Mouse (Mus musculus) granulocyte monocyte progenitor cell, adult 5-6 weeks (primary cell): ENCODE measurements around the gene Ntmt1. TPM values are rescaled to one million over a fixed set of nuclear protein-coding genes. Genes with fewer than 3 reads are reported as not detected.
A peak's percentile ranks its signal among the peaks of the same experiment; 100 is the strongest.

Experiments
- ATAC-seq: replicated peaks from 2 replicates; pipeline ENCODE4 v1.8.0; 2016; ENCODE audit warnings: mild to moderate bottlenecking, moderate TSS enrichment, inconsistent platforms; ENCODE audit not compliant: poor library complexity, severe bottlenecking
- total RNA-seq, 2 experiments: library from RNA; stranded (forward) in 1 of 2; stranded (reverse) in 1 of 2; fragments of 200-712, 200-1000 nt in 1 of 2; fragments of >200 nt in 1 of 2; fragmentation: Nextera tagmentation in 1 of 2; gene quantifications; 2 replicates each; pipeline ENCODE4 v1.2.3; 2014 to 2017

Gene Ntmt1
- total RNA-seq, 2 experiments from 2014 or later: 18.6 to 20.2 TPM

DNA sequence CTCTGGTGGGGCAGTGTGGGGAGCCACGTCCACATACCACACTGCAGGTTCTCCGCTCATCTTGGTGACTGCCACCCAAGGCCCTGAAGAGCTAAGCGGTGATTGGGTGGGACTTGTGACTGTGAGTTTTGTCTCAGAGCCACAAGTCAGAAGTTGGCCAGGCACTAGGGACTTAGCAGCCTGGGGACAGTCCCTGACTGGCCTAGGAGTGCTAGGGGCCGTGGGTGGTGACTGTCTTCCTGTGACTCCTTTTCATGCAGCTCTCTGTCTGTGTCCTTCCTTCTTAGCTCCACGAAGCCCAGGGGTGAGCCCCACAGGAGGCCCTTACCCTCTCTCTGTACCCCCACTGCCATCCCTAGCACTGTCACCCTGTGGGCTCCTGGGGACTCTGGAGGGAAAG is 12.2 kb downstream of the Ntmt1 start:
- no peak for ATAC-seq

DNA sequence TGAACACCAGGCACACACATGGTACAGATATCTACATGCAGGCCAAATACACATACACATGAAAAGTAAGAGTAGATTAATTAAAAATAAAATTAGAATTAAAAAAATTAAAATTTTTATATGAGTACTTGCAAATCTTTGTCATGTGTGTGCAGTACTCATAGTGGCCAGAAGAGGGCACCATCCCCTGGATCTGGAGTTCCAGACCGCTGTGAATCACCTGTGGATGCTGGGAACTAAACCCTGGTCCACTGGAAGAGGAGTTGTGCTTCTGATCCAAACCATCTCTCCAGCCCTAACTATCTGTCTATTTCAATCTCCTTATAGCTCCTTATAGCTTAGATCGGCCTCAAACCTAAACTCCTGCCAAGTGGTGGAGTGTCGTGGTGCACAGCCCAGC is 13.4 kb downstream of the Ntmt1 start:
- no peak for ATAC-seq

DNA sequence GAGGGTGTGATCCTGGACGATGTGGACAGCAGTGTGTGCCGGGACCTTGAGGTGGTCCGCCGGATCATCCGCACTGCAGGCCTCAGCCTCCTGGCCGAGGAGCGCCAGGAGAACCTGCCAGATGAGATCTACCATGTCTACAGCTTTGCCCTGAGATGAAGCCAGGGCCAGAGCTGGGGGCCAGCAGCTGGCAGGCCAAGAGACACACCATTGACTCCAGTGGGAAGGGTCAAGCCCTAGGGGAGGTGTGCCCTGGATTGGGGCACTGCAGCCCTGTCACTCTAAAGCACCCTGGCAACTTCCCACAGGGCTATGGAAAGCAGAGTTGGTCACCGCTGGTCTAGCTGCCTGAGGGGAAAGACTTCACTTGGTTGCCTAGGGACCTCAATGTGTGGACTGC is 14.8 kb downstream of the Ntmt1 start:
- no peak for ATAC-seq

DNA sequence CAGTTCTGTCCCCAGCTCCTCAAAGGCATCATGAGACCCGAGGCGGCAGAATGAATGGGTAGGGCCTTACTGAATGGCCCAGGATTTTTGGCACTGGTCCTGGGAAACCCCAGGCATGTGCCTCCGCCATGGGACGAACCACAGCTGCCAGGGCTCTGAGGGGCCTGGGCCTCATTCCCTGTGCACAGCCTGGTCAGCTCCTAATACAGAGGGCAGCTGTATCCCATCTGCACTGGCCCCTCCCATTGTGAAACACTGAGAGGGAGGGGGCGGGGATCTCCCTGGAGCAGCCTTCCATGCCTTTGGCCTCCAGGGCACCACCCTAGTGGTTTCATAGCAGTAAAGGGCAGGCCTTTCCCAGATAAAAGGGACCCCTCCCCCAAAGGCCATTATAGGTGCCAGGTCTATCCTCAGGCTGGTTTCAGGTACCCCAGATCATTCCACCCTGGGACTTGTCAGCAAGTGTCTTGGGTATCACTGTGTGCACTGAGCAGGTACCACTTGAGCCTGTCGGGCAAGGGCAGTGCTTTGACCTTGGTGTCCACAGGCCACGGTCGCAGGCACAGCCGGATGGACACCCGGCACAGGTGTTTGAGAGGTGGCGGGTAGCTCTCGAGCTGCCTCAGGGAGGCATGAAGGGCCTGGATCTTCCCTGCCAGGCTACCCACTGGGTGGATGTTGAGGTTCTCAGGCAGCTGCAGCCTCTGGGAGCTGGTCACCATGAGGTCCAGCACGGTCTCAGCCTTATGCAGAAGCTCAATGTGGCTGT is 15.9 kb downstream of the Ntmt1 start:
- ATAC-seq: no peak

DNA sequence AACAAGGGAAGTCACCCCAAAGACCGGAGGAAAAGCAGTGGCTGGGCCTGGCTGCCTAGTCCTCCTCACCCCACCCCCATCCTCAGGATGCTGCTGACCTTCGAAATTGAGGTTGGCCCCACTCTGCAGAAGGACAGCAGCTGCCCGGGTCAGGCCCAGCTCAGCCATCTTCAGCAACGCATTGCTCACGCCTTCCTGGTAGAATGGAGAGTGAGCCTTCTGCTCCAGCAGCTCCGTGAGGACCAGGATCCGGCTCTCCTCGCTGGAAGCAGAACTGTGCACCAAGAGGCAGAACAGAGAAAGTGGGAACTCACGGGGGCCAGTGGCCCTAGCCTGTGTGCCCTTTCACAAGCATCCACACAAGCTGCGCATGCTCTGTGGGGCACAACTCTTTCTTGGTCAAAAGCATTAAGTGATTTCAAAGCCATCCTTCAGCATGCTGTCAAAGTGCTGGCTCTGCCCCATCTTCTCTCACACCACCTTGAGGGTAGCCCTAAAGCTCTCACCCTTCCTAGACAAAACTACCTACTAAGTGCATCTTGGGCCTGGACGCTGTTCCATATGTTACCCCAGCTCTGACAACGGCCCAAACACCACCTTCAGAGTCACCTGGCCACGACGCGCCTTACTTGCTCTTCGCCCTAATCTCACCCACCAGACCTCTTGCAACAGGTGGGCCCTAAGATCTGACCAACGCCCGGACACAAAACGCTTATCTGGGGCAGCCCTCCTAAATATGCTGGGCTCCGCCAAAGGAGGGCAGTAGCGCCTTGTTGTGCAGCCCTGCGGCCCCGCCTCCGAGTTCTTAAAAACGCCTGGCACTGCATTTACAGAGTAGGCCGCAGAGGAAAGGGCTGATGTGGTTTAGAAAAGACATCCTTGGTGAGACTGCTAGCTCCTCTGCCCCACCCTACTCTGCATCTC is 19.5 kb downstream of the Ntmt1 start:
- peak; percentile 38 for ATAC-seq

DNA sequence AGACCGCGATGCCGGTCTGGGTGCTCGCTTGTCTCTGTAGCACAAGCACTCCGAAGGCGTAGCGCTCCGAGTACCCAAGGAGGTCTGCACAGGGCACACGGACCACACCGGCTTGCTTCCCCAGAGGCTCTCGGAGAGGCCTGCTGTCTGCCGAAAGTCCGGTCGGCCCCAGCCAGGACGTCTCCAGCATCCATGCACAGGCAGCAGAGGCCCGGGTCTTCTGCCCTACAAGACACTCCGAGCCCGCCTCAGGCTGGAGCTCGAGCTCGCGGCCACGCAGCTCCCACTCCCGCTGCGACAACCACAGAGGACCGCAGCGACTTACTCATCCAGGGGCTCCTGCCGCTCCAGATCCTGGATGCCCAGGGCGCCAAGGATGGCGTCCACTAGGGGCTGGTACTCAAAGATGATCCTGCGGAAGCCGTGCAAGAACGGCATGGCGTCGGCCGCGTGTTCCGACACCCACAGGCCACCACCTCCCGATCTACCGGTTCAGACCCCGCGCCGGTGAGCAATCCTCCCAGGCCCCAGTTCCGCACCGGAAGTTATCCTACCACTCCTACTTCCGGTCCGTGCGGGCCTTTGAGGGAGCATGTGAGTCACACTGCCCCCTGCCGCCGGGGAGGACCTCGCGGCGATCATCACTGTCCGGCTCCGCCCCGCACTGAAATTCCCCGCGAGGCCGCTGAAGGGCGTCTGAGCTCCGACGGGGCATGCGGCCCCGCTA is 20.3 kb downstream of the Ntmt1 start:
- ATAC-seq: peak; percentile 89

DNA sequence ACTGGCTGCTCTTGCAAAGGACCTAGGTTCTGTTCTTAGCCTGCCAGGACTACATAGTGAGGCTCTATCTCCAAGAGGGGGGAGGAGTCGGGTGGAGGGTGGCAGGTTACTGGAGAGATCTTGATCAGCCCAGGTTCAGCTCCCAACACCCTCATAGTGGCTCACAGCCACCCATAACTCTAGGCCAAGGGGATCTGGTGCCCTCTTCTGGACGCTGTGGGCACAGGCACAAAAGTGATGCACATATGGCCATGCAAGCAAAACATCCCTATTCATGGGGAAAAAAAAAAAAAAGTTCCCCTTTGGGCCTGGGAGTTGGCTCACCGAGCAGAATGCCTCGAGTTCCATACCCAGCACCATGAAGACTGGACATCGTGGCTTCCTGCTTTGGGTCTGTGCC is 21.7 kb downstream of the Ntmt1 start:
- peak; percentile 23; the same call in 1 of the 2 replicates for ATAC-seq

DNA sequence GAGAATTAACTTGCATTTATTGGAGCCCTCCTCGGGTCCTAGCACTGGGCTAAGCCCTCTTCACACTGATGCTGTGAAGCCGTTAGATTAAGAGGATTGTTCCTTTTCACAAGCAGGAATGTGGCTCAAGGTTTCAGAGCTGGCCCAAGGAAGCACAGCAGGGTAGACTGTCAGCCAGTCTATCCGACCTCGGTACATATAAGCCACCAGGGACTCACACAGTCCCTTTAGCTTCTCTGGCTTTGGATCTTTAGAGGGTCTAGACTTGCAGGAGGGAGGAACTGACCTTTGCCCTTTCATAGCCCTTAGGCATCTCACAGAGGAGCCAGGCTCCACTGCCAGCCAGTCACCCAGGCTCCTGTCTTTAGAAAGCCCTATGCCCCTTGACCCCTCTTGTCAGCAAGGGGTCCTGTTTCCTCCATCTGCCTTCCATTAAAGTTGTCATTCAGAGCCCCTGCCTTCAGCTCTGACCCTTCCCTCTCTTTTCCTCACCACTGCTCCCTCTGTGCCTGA is 22.7 kb downstream of the Ntmt1 start, which contains the start of gene Asb6:
Gene Asb6 (minus strand): TSS at position 51 of the 513 bp plus-strand sequence.
- ATAC-seq: no peak

DNA sequence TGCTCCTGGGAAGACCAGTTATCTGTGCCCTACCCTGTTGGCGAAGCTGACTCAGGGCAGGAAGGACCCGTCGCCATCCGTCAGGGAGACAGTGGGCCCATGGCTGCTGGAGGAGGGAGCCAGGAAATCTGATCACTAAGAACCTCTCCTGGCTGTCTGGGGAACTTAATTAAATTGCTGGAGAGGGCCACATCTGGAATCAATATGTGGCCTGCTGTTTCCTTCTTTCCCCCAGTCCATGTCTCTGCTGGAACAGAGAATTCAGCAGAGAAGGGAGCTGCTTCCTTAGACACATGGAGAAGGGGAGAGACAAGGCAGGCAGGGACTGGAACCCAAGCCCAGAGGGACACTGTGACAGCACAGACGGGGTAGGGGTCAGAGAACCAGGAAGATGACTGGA is 26.0 kb downstream of the Ntmt1 start:
- no peak for ATAC-seq

DNA sequence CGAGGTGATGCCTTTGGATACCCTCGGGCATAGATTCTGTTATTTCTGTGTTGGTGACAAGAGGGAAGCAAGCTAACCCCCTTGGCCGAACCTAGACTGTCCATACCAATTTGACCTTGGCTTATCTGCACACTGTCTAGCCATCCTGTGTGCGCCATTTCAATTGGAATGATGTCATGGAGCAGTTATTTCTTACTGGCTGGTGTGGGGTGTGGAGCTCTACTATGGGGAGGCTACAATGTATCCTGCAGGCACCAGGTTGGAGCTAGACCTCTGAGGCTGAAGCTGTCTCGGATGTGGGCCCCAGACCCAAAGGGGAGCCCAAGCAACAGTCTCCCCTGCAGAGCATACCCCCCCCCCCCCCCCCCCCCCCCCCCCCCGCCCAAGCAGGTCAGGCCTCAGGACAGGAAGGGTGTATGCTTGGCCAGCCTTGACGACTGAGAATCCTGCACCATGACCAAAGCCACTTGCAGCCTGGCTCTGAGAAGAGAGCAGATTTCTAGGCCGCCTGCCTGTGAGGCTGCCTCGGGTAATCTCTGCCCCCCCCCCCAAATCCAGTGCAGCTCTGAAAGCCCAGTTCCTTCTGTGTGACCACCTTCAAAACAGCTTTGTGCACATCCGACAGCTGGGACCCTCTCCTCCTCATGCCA is 26.9 kb downstream of the Ntmt1 start, which contains the start of gene Prrx2:
Gene Prrx2 (plus strand): TSS at position 600 of the 650 bp plus-strand sequence.
- no peak for ATAC-seq

DNA sequence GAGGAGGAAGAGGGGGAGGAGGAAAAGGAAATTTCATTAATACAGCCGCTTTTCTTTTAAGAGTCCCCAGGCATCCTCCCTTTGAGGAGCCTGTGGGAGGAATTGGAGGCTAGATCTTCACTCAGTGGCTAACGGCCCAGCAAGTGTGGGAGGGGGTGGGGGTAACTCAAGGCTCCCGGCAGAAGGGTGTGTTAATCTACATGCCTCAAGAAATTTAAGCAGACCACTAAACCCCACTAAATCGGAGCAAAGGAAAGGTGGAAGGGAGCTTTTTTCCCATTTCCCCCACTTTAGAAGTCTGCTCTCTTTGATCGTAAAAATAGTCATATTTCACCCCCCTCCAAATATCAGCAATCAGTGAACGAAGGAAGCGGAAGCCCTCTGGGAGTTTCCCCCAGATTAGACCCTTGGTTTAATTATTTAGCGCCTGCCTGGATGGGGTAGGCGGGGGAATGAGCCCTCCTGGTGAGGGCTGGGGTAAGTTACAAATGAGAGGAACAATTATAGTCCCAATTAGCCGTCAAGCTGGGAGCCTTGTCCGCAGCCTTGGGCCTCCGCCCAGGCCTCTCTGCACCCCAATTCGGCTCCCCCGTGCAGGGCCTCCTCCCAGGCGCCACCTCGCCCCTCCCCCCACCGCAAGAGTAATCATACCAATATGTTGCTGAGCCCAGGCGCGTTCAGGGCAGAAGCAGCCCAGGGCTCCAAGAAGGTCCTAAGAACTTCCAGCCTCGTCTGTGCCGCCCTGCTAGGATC is 28.8 kb downstream of the Ntmt1 start:
- ATAC-seq: no peak

DNA sequence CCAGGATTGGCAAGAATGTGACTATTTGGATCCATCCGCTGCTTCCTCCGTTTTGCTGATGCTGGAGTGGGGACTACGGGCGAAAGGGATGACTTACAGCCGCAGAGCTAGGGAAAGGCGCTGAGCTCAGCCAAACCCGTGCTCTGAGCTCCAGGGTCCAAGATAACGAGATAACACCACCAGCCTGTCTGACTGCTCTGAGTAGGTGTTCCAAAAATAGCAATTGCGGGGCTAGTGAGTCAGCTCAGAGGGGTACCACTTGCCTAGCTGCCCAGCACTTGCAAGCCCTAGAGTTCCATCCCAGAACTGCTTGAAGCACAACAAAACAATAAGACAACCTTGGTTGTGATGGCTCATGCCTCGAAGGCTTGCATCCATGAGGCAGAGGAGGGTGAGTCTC is 35.0 kb downstream of the Ntmt1 start:
- no peak for ATAC-seq

DNA sequence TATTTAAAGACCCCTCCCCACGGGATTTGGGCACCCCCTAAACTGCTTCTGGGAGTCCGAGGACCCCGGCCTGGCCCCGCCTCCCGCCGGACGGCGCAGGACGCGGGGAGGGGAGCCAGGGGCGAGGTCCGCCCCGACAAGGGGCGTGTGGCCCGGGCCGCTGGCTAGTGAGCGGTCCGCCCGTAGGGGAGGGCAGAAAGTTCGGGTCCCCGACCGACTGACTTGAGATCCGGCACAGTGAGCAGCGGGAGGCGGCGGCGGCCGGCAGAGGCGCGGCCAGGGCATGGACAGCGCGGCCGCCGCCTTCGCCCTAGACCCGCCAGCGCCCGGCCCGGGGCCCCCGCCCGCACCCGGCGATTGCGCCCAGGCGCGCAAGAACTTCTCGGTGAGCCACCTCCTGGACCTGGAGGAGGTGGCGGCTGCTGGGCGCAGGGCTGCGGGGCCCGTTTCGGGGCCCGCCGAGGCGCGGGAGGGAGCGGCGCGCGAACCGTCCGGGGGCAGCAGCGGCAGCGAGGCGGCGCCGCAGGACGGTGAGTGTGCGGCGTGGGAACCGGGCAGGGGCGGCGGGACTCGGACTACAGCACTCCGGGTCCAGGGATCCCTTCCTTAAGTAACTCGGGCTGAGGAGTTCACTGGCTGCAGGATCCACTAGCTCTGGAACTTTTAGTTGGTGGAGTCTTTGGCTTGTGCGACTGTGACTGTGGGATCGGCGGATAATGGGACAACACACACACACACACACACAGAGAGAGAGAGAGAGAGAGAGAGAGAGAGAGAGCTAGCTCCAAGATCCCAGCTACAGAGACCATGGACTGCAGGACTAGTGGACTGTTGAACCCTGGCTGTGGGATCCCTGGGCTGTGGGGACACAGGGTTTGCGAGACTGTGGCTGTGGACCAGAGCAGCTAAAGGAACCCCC is 37.8 kb downstream of the Ntmt1 start:
- no peak for ATAC-seq

DNA sequence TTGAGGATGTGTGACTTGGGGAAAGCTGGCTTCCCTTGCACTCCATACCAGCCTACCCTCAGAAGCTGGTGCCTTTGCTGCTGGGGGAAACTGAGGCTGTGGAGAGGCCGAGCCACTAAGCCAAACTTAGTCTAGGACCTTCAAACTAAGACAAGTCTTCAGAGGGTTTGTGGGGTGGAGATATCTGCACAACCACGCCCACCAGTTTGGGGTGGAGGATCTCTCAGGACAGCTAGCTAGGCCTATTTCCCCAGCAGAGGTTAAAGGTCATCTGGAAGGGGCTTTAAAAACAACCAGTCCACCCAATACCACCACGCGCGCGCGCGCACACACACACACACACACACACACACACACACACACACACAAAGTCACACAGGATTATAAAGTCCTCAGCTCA is 38.6 kb downstream of the Ntmt1 start:
- no peak for ATAC-seq

DNA sequence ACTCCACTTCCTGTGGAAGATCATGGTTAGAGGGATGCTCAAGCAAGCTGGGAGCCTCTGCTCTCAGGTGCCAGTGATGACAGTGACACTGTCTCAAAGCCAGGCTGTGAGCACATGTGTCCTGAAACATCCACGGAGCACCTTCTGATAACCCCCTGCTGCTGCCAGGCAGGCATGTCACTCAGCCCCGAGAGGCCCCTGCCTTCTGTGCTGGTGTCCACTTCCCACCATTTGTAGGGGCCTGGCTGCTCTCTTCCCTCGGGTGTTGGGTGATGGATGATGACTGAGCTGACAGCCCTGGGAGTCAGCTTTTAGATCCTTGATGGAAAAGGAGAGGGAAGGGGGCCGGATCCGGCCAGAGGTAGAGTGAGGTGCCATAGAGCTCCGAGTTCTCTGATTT is 39.1 kb downstream of the Ntmt1 start:
- no peak for ATAC-seq

DNA sequence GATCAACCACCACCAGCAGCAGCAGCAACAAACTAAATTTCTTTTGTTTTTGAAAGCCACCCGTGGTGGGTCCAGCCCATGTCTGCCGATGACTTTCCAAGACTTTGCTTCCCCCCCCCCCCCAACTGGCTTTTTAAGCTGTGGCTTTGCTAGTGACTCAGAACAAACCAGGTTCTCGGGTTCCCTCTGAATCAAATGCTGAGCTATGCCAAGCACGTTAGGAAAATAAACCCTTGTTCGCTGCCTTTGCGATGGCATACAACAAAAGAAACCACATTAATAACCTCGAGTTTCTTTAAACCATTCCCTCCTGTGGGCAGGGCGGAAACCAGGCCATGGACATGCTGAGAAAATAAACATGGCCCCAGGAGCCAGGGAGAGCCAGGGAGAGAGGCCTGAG is 40.6 kb downstream of the Ntmt1 start:
- ATAC-seq: no peak

DNA sequence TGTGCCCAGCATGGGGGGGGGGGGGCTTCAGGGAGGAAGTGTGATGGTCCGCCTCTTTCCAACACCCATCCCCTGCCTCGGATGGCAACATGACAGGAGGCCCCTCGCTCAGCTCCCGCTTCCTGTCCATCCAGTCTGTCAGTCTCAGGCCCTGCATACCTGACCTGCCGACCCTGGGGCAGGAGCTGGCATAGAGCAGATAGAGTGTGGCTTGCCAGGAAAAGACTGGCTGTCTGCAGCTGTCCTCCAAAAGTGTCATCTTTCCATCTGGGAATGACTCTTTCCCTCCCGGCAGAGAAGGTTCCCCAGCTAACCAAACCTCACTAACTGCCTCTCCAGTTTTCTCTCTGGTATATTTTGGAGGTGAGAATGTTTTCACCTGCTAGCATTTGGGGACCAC is 43.0 kb downstream of the Ntmt1 start:
- ATAC-seq: no peak

DNA sequence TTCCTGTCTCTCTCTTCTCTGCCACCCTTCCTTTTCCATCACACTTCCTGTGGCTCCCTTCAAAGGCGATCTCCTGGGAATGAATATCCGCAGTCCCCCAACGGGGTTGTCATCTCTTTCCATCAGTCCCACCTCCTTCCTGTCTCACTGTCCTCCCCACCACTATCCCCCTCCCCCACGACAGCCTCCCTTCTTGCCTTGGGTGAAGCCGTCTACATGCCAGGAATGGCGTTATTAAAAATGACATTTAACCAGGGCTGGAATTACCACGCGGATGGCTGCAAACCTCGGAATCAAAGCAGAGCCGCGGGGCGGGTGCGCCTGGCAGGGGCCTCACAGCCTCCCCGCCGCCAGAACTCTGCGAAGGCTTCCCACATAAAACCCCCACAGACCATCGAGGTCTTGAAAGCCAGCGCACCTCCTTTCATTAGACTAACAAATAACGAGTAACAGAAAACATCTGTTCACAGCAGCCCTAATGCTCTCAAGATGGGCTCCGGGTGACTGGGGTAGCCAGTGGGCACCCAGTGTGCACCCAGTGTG is 45.2 kb downstream of the Ntmt1 start:
- ATAC-seq: no peak
